Mouse (Mus musculus): ENCODE data around the gene Hoxd4. TPM values are rescaled to one million over a fixed set of nuclear protein-coding genes. Genes with fewer than 3 reads are reported as not detected.

Hoxd4 gene
- total RNA-seq, 1 experiment from 2014 or later, result 13.9 TPM

- DNase-seq, result peak; percentile 15
These were observed 66.0 kb downstream of the Hoxd4 start for GRCm38 (mm10) chr2:74777536-74778275.

Small RNAs within 50 kb of the gene (microRNA-seq; reads per million reads assigned to microRNA genes)
- gene Gm44463 (0 reads per million in 2 experiments), gene Mir10b (14,973 to 18,108 reads per million in 2 experiments)

Other genes with a start within 250 kb of the Hoxd4 start
- gene Lnpk, start 132.5 kb upstream of the Hoxd4 start, total RNA-seq (2021), result 12.8 and 13.5 TPM in 2 replicates
- not detected in 2 replicates for gene Evx2, start 52.4 kb upstream of the Hoxd4 start, total RNA-seq (2021)
- gene Hoxd13, start 43.6 kb upstream of the Hoxd4 start, total RNA-seq (2021), result not detected in 2 replicates
- gene Hoxd12, start 36.9 kb upstream of the Hoxd4 start, total RNA-seq (2021), result not detected in 2 replicates
- not detected in 2 replicates for gene Hoxd11, start 32.4 kb upstream of the Hoxd4 start, total RNA-seq (2021)
- 0.71 TPM in 1 of 2 replicates, not detected in the other for gene Hoxd10, start 20.0 kb upstream of the Hoxd4 start, total RNA-seq (2021)
- 3.8 and 5.8 TPM in 2 replicates for gene Hoxd9, start 14.2 kb upstream of the Hoxd4 start, total RNA-seq (2021)
- 24.6 and 24.9 TPM in 2 replicates for gene Hoxd8, start 7.3 kb upstream of the Hoxd4 start, total RNA-seq (2021)
- gene Hoxd3, start within 50 bp of the Hoxd4 start, total RNA-seq (2021), result 0.85 and 0.98 TPM in 2 replicates
- gene Gm28230, start 14.8 kb downstream of the Hoxd4 start, total RNA-seq (2021), result 1.4 and 1.7 TPM in 2 replicates
- not detected in 2 replicates for gene Hoxd1, start 51.1 kb downstream of the Hoxd4 start, total RNA-seq (2021)
- 99.7 and 107 TPM in 2 replicates for gene Mtx2, start 113.9 kb downstream of the Hoxd4 start, total RNA-seq (2021)

Measured in adrenal gland, postnatal 14 days (tissue).